Mouse (Mus musculus) myocyte (in vitro differentiated cells): ENCODE measurements around the gene Mipol1. TPM values are rescaled to one million over a fixed set of nuclear protein-coding genes. Genes with fewer than 3 reads are reported as not detected.

Experiments
- H3K27me3 ChIP-seq: one replicate; pipeline ENCODE4 v1.6.1; 2011; ENCODE audit not compliant: control insufficient read depth, insufficient read depth, insufficient read length
- H3K36me3 ChIP-seq: one replicate; pipeline ENCODE4 v1.6.1; 2011; ENCODE audit not compliant: control insufficient read depth, insufficient read depth
- H3K4me2 ChIP-seq: one replicate; pipeline ENCODE4 v1.6.1; 2011; ENCODE audit warnings: low read depth, control low read depth
- H3K4me3 ChIP-seq: one replicate; pipeline ENCODE4 v1.5.1; 2011; ENCODE audit warnings: mild to moderate bottlenecking, control low read depth, moderate library complexity
- H3K79me2 ChIP-seq: one replicate; pipeline ENCODE4 v1.6.1; 2011; ENCODE audit not compliant: control insufficient read depth, insufficient read depth
- H3ac ChIP-seq: one replicate; pipeline ENCODE4 v1.6.1; 2011; ENCODE audit not compliant: control insufficient read depth, insufficient read length
- CEBPB ChIP-seq: IDR thresholded peaks from 2 replicates; pipeline ENCODE4 v1.6.1; 2011; ENCODE audit warnings: mild to moderate bottlenecking, moderate library complexity; ENCODE audit not compliant: poor library complexity, insufficient read depth, severe bottlenecking
- E2F4 ChIP-seq: IDR thresholded peaks from one replicate; pipeline ENCODE4 v1.6.1; 2011; ENCODE audit warnings: mild to moderate bottlenecking, control low read depth, moderate library complexity; ENCODE audit not compliant: insufficient read depth
- MAX ChIP-seq: IDR thresholded peaks from one replicate; pipeline ENCODE4 v1.6.1; 2011; ENCODE audit warnings: low read depth, mild to moderate bottlenecking, control low read depth
- MYOD1 ChIP-seq, 3 experiments: IDR thresholded peaks; one replicate each; pipeline ENCODE4 v1.6.1; 2011; ENCODE audit warnings: control low read depth in 2 of 3, low read depth in 2 of 3, mild to moderate bottlenecking in 2 of 3, moderate library complexity in 1 of 3; ENCODE audit not compliant: insufficient read length in 2 of 3, control insufficient read depth in 1 of 3
- MYOG ChIP-seq, 3 experiments: IDR thresholded peaks; one replicate each; pipeline ENCODE4 v1.6.1; 2011; ENCODE audit warnings: control low read depth in 2 of 3, low read depth in 2 of 3, mild to moderate bottlenecking in 2 of 3; ENCODE audit not compliant: insufficient read length in 2 of 3, control insufficient read depth in 1 of 3, insufficient read depth in 1 of 3
- POLR2A ChIP-seq: IDR thresholded peaks from one replicate; pipeline ENCODE4 v1.6.1; 2011; ENCODE audit warnings: low read depth, mild to moderate bottlenecking, control low read depth, moderate library complexity; ENCODE audit not compliant: insufficient read length
- POLR2AphosphoS2 ChIP-seq: IDR thresholded peaks from one replicate; pipeline ENCODE4 v1.6.1; 2011; ENCODE audit warnings: low read depth, control low read depth; ENCODE audit not compliant: insufficient read length
- REST ChIP-seq: IDR thresholded peaks from one replicate; pipeline ENCODE4 v1.6.1; 2011; ENCODE audit warnings: mild to moderate bottlenecking, control low read depth, moderate library complexity; ENCODE audit not compliant: insufficient read depth, insufficient read length
- SRF ChIP-seq: IDR thresholded peaks from one replicate; pipeline ENCODE4 v1.6.1; 2011; ENCODE audit warnings: low read depth; ENCODE audit not compliant: control insufficient read depth, insufficient read length
- TCF12 ChIP-seq: IDR thresholded peaks from one replicate; pipeline ENCODE4 v1.6.1; 2011; ENCODE audit warnings: mild to moderate bottlenecking, control low read depth; ENCODE audit not compliant: poor library complexity, insufficient read depth, severe bottlenecking
- TCF3 ChIP-seq: IDR thresholded peaks from one replicate; pipeline ENCODE4 v1.6.1; 2011; ENCODE audit warnings: low read depth, control low read depth; ENCODE audit not compliant: insufficient read length
- USF1 ChIP-seq: IDR thresholded peaks from one replicate; pipeline ENCODE4 v1.6.1; 2011; ENCODE audit warnings: low read depth, mild to moderate bottlenecking, control low read depth, moderate library complexity
- polyA plus RNA-seq: library from polyadenylated mRNA; unstranded; fragments of >200 nt; fragmentation: generic; extraction: Trizol; gene quantifications from one replicate; pipeline ENCODE4 v1.2.1, GENCODE M21; 2012; ENCODE audit warnings: missing spikeins

The Mipol1 gene
- polyA plus RNA-seq, 1 experiment, result 1.6 TPM

GRCm38 (mm10) chr12:57382797-57383196, 152.6 kb downstream of the Mipol1 start:
- TF ChIP-seq POLR2AphosphoS2 (no peak), SRF (no peak), E2F4 (no peak), MYOG (IDR thresholded peaks at IDR 0.05; ENCODE audit: control insufficient read depth in 1 of 3, insufficient read depth in 1 of 3, insufficient read length in 2 of 3, low read depth in 2 of 3) (no peak), MYOD1 (IDR thresholded peaks at IDR 0.05; ENCODE audit: control insufficient read depth in 1 of 3, insufficient read length in 2 of 3, low read depth in 2 of 3) (no peak), TCF12 (no peak), TCF3 (no peak), REST (no peak), CEBPB (no peak), POLR2A (no peak), MAX (no peak), USF1 (no peak)
- H3K4me2 ChIP-seq, result no peak overlapping the region
- H3K36me3 ChIP-seq, result no peaks in the 10 kb centered on the region
- H3K4me3 ChIP-seq, result no peak overlapping the region
- H3K79me2 ChIP-seq, result no peaks in the 10 kb centered on the region
- H3ac ChIP-seq, result no peak overlapping the region
- H3K27me3 ChIP-seq, result no peaks in the 10 kb centered on the region

DNA sequence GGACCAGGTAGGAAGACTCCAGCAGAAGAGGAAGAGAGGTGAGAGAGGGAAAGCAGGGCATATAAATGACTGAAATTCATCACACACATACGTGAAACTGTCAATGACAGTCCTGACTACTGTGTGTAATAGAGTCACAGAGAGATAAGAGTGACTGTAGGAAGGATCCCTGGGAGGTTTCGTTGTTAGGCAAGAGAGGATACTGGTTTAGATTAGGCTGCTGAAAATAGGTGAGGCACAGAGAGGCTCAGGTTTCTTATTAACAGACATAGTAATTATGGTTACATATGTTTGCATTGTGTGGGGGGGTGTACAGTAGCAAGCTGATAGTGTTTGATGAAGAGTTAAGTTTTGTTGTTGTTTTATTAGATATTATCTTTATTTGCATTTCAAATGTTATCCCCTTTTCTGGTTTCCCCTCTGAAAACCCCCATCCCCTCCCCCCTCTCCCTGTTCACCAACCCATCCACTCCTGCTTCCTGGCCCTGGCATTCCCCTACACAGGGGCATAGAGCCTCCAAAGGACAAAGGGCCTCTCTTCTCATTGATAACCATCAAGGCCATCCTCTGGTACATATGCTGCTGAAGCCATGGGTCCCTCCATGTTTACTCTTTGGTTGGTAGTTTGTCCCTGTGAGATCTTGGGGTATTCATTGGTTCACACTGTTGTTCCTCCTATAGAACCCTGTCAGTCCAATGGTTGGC, 157.5 kb downstream of the Mipol1 start:
- Histone ChIP-seq H3K4me2 (no peak overlapping the region), H3K27me3 (no peaks in the 10 kb centered on the region), H3ac (no peak overlapping the region), H3K79me2 (no peaks in the 10 kb centered on the region), H3K36me3 (no peaks in the 10 kb centered on the region), H3K4me3 (no peak overlapping the region)
- TF ChIP-seq MYOD1 (IDR thresholded peaks at IDR 0.05; ENCODE audit: control insufficient read depth in 1 of 3, insufficient read length in 2 of 3, low read depth in 2 of 3), result no peak
- TF ChIP-seq SRF, result no peak
- TF ChIP-seq MAX, result no peak
- no peak for TF ChIP-seq TCF3
- TF ChIP-seq CEBPB, result no peak
- TF ChIP-seq USF1, result no peak
- no peak for TF ChIP-seq TCF12
- no peak for TF ChIP-seq MYOG (IDR thresholded peaks at IDR 0.05; ENCODE audit: control insufficient read depth in 1 of 3, insufficient read depth in 1 of 3, insufficient read length in 2 of 3, low read depth in 2 of 3)
- no peak for TF ChIP-seq REST
- no peak for TF ChIP-seq E2F4
- TF ChIP-seq POLR2A, result no peak
- no peak for TF ChIP-seq POLR2AphosphoS2

GRCm38 (mm10) chr12:57399547-57399946, 169.3 kb downstream of the Mipol1 start:
- Histone ChIP-seq H3ac (no peak overlapping the region), H3K36me3 (no peaks in the 10 kb centered on the region), H3K27me3 (no peaks in the 10 kb centered on the region), H3K79me2 (no peaks in the 10 kb centered on the region), H3K4me2 (no peak overlapping the region), H3K4me3 (no peak overlapping the region)
- TF ChIP-seq SRF (no peak), MAX (no peak), CEBPB (no peak), USF1 (no peak), E2F4 (no peak)

DNA sequence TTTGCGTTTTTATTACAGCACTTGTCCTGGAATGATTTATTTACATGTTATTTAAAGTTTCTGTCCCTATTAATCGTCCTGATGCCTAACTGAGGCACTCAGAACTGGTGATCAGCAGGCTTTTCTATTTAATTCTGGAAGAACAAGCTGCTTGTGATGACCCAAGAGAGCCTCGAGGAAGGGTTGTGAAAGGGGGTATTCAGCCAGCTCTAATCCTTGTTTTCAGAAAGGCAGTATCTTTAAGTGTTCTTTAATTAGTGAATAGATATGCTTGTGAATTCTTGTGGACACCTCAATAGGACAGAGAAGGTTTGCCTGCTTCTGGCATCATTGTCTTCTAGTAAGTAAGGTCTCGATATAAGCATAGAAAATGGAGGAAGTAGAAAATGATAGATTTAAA, 170.0 kb downstream of the Mipol1 start:
- Histone ChIP-seq H3K27me3 (no peaks in the 10 kb centered on the region), H3K36me3 (no peaks in the 10 kb centered on the region), H3K4me3 (no peak overlapping the region), H3ac (no peak overlapping the region), H3K79me2 (no peaks in the 10 kb centered on the region), H3K4me2 (no peak overlapping the region)
- no peak for TF ChIP-seq E2F4
- no peak for TF ChIP-seq REST
- TF ChIP-seq MYOG (IDR thresholded peaks at IDR 0.05; ENCODE audit: control insufficient read depth in 1 of 3, insufficient read depth in 1 of 3, insufficient read length in 2 of 3, low read depth in 2 of 3), result no peak
- TF ChIP-seq TCF3, result no peak
- TF ChIP-seq TCF12, result no peak
- no peak for TF ChIP-seq POLR2AphosphoS2
- no peak for TF ChIP-seq MYOD1 (IDR thresholded peaks at IDR 0.05; ENCODE audit: control insufficient read depth in 1 of 3, insufficient read length in 2 of 3, low read depth in 2 of 3)

DNA sequence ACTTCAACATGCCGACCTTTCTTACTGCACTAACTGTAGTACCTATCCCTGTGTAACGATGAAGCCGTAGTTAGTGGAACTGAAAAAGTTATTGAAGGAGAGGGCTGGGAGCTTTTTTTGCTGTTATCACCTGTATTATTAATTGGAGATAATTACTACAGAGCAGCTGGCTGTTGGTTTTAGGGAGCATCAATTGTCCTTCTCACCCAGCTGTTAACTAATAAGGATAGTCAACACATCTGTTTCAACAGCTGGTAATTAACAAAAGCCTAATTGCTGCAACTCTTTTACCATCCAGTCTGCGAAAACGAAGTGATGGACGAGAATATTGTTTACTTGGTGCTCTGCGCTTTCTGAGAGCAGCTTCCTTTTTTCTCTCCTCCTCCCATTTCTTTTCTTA, 170.9 kb downstream of the Mipol1 start:
- H3K4me2 ChIP-seq, result no peak overlapping the region
- TF ChIP-seq E2F4 (no peak), CEBPB (no peak), MYOD1 (IDR thresholded peaks at IDR 0.05; ENCODE audit: control insufficient read depth in 1 of 3, insufficient read length in 2 of 3, low read depth in 2 of 3) (no peak), MAX (no peak), USF1 (no peak), MYOG (IDR thresholded peaks at IDR 0.05; ENCODE audit: control insufficient read depth in 1 of 3, insufficient read depth in 1 of 3, insufficient read length in 2 of 3, low read depth in 2 of 3) (no peak), TCF3 (no peak), TCF12 (no peak), SRF (no peak), REST (no peak), POLR2AphosphoS2 (no peak), POLR2A (no peak)
- no peak overlapping the region for H3K4me3 ChIP-seq
- no peaks in the 10 kb centered on the region for H3K36me3 ChIP-seq
- no peaks in the 10 kb centered on the region for H3K79me2 ChIP-seq
- H3K27me3 ChIP-seq, result no peaks in the 10 kb centered on the region
- no peak overlapping the region for H3ac ChIP-seq
